Mouse (Mus musculus): Measurements from ENCODE around the gene Ndufs4. TPM values are rescaled to one million over a fixed set of nuclear protein-coding genes. Genes with fewer than 3 reads are reported as not detected.

The Ndufs4 gene
- polyA plus RNA-seq, 1 experiment = 14.2 TPM

DNA sequence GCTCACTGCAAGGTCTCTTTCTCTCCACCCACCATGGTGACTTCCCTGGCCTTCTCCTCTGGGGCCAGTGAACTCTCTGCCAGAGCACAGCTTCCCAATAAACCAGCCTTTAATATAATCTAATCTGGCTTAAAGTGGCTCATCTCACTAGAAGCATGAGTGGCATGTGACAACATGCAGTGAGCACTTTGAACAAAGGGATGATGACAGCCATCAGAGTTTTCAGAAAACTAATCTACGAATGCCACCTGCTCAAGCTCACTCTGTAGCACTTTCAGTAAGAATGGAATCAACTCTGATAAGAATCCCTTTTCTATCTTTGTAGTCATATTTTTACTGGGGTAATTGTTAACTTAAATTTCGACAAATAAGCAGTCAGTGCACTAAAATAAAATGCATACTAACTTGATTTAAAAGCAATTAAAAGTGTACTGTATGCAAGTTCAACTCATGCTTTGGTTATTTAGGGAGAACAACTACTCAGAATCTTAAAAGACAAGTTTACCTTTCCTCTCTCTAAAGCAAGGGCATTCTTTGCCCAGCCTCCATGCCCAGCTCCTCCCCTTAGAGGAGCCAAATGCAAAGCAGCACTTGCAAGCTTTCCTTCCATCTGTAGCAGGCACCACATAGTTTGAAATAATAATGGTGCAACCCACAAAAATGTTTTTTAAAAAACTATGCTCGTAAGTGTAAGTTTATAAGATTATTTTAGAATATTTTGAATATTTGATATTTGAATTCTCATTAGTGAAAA, 43.7 kb downstream of the Ndufs4 start:
- TF ChIP-seq POLR2A (IDR thresholded peaks at IDR 0.05; ENCODE audit: low read depth, low read length) (no peak), CTCF (IDR thresholded peaks at IDR 0.05; ENCODE audit: extremely low read depth, insufficient read depth, insufficient read length, insufficient replicate concordance) (no peak)
- Histone ChIP-seq H3K27ac (ENCODE audit: insufficient read depth, low read length) (no peak overlapping the region), H3K36me3 (ENCODE audit: control insufficient read depth, insufficient read depth, low read length) (no peaks in the 10 kb centered on the region)

DNA sequence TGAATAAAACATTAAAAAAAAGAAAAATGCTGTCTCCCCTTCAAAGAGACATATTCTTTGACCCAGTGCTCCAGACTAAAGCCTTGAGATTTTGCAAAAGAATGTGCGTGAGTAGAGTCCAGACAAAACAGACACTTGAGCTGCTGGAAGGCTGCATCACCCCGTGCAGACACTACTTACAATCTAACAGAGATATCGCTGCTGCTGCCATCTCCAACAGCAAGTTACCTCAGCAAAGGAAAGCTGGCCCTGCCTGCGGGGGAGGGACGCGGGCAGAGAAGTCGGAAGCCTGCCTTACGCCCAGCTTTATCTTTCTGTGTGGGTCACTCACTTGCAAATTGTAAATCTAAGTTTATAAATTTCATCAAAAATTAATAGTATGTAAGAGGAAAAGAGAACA, 45.1 kb downstream of the Ndufs4 start:
- H3K4me3 ChIP-seq (ENCODE audit: extremely low read depth, insufficient read depth, insufficient read length) = no peak overlapping the region
- DNase-seq (ENCODE audit: low read depth in 1 of 2, low spot score in 2 of 2) = no peak
- no peaks in the 10 kb centered on the region for H3K27me3 ChIP-seq (ENCODE audit: control insufficient read depth, insufficient read depth, low read length)
- WGBS = 88% methylated on average over 8 of the region's 8 CpGs
- H3K27ac ChIP-seq (ENCODE audit: insufficient read depth, low read length) = no peak overlapping the region
- no peaks in the 10 kb centered on the region for H3K36me3 ChIP-seq (ENCODE audit: control insufficient read depth, insufficient read depth, low read length)
- TF ChIP-seq CTCF (IDR thresholded peaks at IDR 0.05; ENCODE audit: extremely low read depth, insufficient read depth, insufficient read length, insufficient replicate concordance) (no peak), POLR2A (IDR thresholded peaks at IDR 0.05; ENCODE audit: low read depth, low read length) (no peak)
- no peaks in the 10 kb centered on the region for H3K4me1 ChIP-seq (ENCODE audit: control insufficient read depth, insufficient read depth, insufficient read length)

More for the DNA sequence above, 43.7 kb downstream of the Ndufs4 start:
- DNase-seq (ENCODE audit: low read depth in 1 of 2, low spot score in 2 of 2) = no peak
- WGBS = 83% methylated on average over 3 of the region's 3 CpGs
- no peaks in the 10 kb centered on the region for H3K27me3 ChIP-seq (ENCODE audit: control insufficient read depth, insufficient read depth, low read length)
- H3K4me1 ChIP-seq (ENCODE audit: control insufficient read depth, insufficient read depth, insufficient read length) = no peaks in the 10 kb centered on the region
- H3K4me3 ChIP-seq (ENCODE audit: extremely low read depth, insufficient read depth, insufficient read length) = no peak overlapping the region

DNA sequence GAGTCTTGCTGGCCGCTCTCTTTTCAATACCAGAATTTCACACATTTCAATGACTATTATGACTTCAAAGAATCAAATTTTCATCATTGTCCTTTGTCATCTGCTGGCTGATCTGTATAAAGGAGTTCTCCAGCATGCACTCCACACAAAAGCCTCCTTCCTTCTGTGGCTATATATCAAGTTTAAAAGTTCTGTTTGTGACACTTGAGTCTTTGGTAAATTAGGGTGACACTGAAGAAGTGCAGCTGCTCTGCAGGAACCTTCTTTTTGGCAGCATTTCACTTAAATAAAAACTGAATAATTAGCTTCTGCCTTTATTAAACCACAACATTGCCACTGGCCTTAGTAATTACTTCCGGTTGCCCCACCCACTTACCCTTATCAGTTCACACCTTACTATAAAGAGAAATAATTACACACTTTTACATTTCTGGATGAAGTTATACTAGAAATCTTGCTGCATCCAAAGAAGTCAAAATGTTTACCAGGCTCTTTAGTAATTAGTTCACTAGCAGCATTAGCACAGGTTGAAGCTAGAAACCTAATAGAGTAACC, 68.1 kb downstream of the Ndufs4 start:
- TF ChIP-seq CTCF (IDR thresholded peaks at IDR 0.05; ENCODE audit: extremely low read depth, insufficient read depth, insufficient read length, insufficient replicate concordance) (no peak), POLR2A (IDR thresholded peaks at IDR 0.05; ENCODE audit: low read depth, low read length) (no peak)
- Histone ChIP-seq H3K4me3 (ENCODE audit: extremely low read depth, insufficient read depth, insufficient read length) (no peak overlapping the region), H3K27me3 (ENCODE audit: control insufficient read depth, insufficient read depth, low read length) (no peaks in the 10 kb centered on the region; the same call in 1 of the 2 replicates), H3K27ac (ENCODE audit: insufficient read depth, low read length) (no peak overlapping the region), H3K36me3 (ENCODE audit: control insufficient read depth, insufficient read depth, low read length) (peaks cover 3% of the 10 kb centered on the region; the same call in 1 of the 2 replicates), H3K4me1 (ENCODE audit: control insufficient read depth, insufficient read depth, insufficient read length) (no peaks in the 10 kb centered on the region)
- WGBS = 76% methylated on average over 2 of the region's 2 CpGs
- DNase-seq (ENCODE audit: low read depth in 1 of 2, low spot score in 2 of 2) = no peak

DNA sequence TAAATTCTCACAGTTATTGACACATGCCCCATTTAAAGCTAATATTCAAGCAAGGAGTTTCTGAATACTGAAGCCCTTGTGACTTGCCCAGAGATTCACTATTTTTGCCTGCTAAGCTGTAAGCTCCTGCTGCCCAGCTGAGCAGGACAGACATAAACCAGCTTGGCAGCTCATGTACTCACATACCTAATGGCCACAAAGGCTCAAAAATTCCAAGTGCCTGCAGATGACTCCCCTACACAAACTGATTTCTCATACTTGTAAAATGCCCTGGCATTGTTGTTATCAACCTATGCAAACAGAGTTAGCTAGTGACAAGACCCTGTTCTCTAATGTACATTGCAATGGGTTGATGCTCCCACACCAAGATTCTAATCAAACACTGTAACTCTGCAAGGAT, 68.9 kb downstream of the Ndufs4 start:
- Histone ChIP-seq H3K36me3 (ENCODE audit: control insufficient read depth, insufficient read depth, low read length) (peaks cover 3% of the 10 kb centered on the region; the same call in 1 of the 2 replicates), H3K27me3 (ENCODE audit: control insufficient read depth, insufficient read depth, low read length) (no peaks in the 10 kb centered on the region; the same call in 1 of the 2 replicates), H3K27ac (ENCODE audit: insufficient read depth, low read length) (no peak overlapping the region), H3K4me3 (ENCODE audit: extremely low read depth, insufficient read depth, insufficient read length) (no peak overlapping the region), H3K4me1 (ENCODE audit: control insufficient read depth, insufficient read depth, insufficient read length) (no peaks in the 10 kb centered on the region)
- TF ChIP-seq CTCF (IDR thresholded peaks at IDR 0.05; ENCODE audit: extremely low read depth, insufficient read depth, insufficient read length, insufficient replicate concordance) = no peak
- TF ChIP-seq POLR2A (IDR thresholded peaks at IDR 0.05; ENCODE audit: low read depth, low read length) = no peak
- DNase-seq (ENCODE audit: low read depth in 1 of 2, low spot score in 2 of 2) = no peak

DNA sequence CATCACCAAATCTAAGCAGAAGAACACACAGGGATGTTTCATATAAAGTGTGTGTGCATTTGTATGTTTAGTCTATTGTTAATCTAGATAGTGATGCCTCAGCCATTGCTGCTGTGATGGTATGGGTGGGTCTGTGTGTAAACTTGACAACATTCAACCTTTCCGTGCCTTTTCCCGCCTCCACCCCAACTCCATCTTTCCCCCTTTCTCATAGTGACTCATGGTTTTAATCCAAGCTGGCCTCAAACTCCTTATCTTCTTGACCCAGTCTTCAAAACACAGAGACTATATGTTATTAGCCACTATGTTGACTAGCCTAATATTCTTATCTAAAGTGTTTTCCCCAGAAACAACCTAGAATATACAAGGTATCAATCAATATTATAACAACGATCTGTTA, 72.7 kb downstream of the Ndufs4 start:
- no peak for DNase-seq (ENCODE audit: low read depth in 1 of 2, low spot score in 2 of 2)
- TF ChIP-seq POLR2A (IDR thresholded peaks at IDR 0.05; ENCODE audit: low read depth, low read length) (no peak), CTCF (IDR thresholded peaks at IDR 0.05; ENCODE audit: extremely low read depth, insufficient read depth, insufficient read length, insufficient replicate concordance) (no peak)
- Histone ChIP-seq H3K4me1 (ENCODE audit: control insufficient read depth, insufficient read depth, insufficient read length) (no peaks in the 10 kb centered on the region), H3K27me3 (ENCODE audit: control insufficient read depth, insufficient read depth, low read length) (no peaks in the 10 kb centered on the region; the same call in 1 of the 2 replicates), H3K4me3 (ENCODE audit: extremely low read depth, insufficient read depth, insufficient read length) (no peak overlapping the region), H3K27ac (ENCODE audit: insufficient read depth, low read length) (no peak overlapping the region), H3K36me3 (ENCODE audit: control insufficient read depth, insufficient read depth, low read length) (peaks cover 3% of the 10 kb centered on the region; the same call in 1 of the 2 replicates)
- whole genome bisulfite sequencing = 91% methylated on average over 3 of the region's 3 CpGs

DNA sequence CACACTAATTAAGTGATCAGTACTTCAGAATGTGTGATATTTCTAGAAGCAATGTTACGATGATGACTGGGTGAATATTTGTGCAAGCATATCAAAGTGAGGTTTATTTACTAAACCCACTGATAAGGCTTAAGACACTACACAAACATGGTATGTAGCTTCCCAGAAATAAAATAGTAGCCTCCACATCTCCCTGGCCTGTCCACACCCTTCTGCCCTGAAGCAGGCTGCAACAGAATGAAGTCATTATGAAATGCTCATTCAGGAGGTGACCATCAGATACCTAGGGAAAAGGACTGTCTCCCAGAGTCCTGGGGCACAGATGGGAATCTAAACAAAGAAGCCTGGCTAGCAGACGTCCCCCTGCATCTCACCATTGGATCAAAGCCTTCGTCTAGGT, 73.1 kb downstream of the Ndufs4 start:
- H3K27me3 ChIP-seq (ENCODE audit: control insufficient read depth, insufficient read depth, low read length) = no peaks in the 10 kb centered on the region; the same call in 1 of the 2 replicates
- WGBS = 92% methylated on average over 3 of the region's 3 CpGs
- TF ChIP-seq POLR2A (IDR thresholded peaks at IDR 0.05; ENCODE audit: low read depth, low read length) (no peak), CTCF (IDR thresholded peaks at IDR 0.05; ENCODE audit: extremely low read depth, insufficient read depth, insufficient read length, insufficient replicate concordance) (no peak)
- no peak for DNase-seq (ENCODE audit: low read depth in 1 of 2, low spot score in 2 of 2)
- no peak overlapping the region for H3K27ac ChIP-seq (ENCODE audit: insufficient read depth, low read length)
- peaks cover 3% of the 10 kb centered on the region; the same call in 1 of the 2 replicates for H3K36me3 ChIP-seq (ENCODE audit: control insufficient read depth, insufficient read depth, low read length)
- no peaks in the 10 kb centered on the region for H3K4me1 ChIP-seq (ENCODE audit: control insufficient read depth, insufficient read depth, insufficient read length)
- H3K4me3 ChIP-seq (ENCODE audit: extremely low read depth, insufficient read depth, insufficient read length) = no peak overlapping the region

DNA sequence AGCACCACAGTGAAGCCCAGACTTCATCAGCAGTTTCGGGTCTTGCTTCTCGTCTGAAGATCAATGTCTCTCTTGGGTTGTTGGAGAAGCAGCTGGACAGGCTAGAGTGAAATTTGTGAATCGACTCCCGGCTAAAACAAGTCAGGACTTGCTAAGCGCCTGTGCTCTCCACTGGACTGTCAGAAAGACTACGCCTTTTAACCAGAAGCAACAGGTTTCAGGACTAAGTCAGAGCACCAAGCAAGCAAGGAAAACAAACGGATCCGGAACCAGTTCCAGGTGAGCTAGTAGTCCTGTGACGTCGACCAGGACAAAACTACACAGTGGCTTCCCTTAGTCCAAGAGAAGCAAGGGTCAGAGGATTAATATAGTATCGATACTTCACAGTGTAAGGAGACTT, 77.5 kb downstream of the Ndufs4 start:
- no peak overlapping the region for H3K4me3 ChIP-seq (ENCODE audit: extremely low read depth, insufficient read depth, insufficient read length)
- H3K4me1 ChIP-seq (ENCODE audit: control insufficient read depth, insufficient read depth, insufficient read length) = no peaks in the 10 kb centered on the region
- no peak overlapping the region for H3K27ac ChIP-seq (ENCODE audit: insufficient read depth, low read length)
- WGBS = 93% methylated on average over 11 of the region's 11 CpGs
- no peak for DNase-seq (ENCODE audit: low read depth in 1 of 2, low spot score in 2 of 2)
- no peak for TF ChIP-seq CTCF (IDR thresholded peaks at IDR 0.05; ENCODE audit: extremely low read depth, insufficient read depth, insufficient read length, insufficient replicate concordance)
- no peak for TF ChIP-seq POLR2A (IDR thresholded peaks at IDR 0.05; ENCODE audit: low read depth, low read length)
- peaks cover 2% of the 10 kb centered on the region; the same call in 1 of the 2 replicates for H3K36me3 ChIP-seq (ENCODE audit: control insufficient read depth, insufficient read depth, low read length)
- no peaks in the 10 kb centered on the region; the same call in 1 of the 2 replicates for H3K27me3 ChIP-seq (ENCODE audit: control insufficient read depth, insufficient read depth, low read length)
